Mouse (Mus musculus) G1E (cell line): ENCODE data around the gene Itga2. TPM values are rescaled to one million over a fixed set of nuclear protein-coding genes. Genes with fewer than 3 reads are reported as not detected.

Experiments
- ATAC-seq: 2 replicates; pipeline ENCODE4 v1.8.0; 2016; ENCODE audit warnings: mild to moderate bottlenecking; ENCODE audit not compliant: insufficient number of reproducible peaks, poor library complexity, low FRiP score, severe bottlenecking; ENCODE audit errors: extremely low read depth
- DNase-seq: peaks from one replicate; pipeline ENCODE4 v3.0.0; 2012; ENCODE audit warnings: low spot score
- H3K27me3 ChIP-seq: 2 replicates; pipeline ENCODE4 v1.6.1; 2012; ENCODE audit warnings: mild to moderate bottlenecking, low read length, inconsistent platforms; ENCODE audit not compliant: insufficient read depth
- H3K36me3 ChIP-seq: replicated peaks from 2 replicates; pipeline ENCODE3; 2012; ENCODE audit warnings: mild to moderate bottlenecking, inconsistent platforms
- H3K4me1 ChIP-seq: 2 replicates; pipeline ENCODE4 v1.6.1; 2012; ENCODE audit warnings: low read depth, low read length, inconsistent platforms, mixed read lengths; ENCODE audit not compliant: insufficient read depth
- H3K4me3 ChIP-seq: 2 replicates; pipeline ENCODE4 v1.5.1; 2012; ENCODE audit warnings: low read depth, mild to moderate bottlenecking, inconsistent platforms, low read length, moderate library complexity, mixed read lengths
- H3K9me3 ChIP-seq: replicated peaks from 2 replicates; pipeline ENCODE4 v1.6.1; 2012; ENCODE audit warnings: inconsistent platforms
- CTCF ChIP-seq: IDR thresholded peaks from 2 replicates; pipeline ENCODE4 v1.5.1; 2012; ENCODE audit warnings: low read depth, low read length, inconsistent platforms, mixed read lengths
- GATA1 ChIP-seq: IDR thresholded peaks from 2 replicates; pipeline ENCODE4 v1.6.1; 2012; ENCODE audit warnings: borderline replicate concordance, low read length, inconsistent platforms, mixed read lengths
- GATA2 ChIP-seq: IDR thresholded peaks from 2 replicates; pipeline ENCODE4 v1.6.1; 2012; ENCODE audit warnings: low read depth, low read length, inconsistent platforms, borderline replicate concordance
- POLR2AphosphoS5 ChIP-seq: IDR thresholded peaks from 2 replicates; pipeline ENCODE4 v1.6.1; 2012; ENCODE audit warnings: low read depth, low read length, inconsistent platforms; ENCODE audit not compliant: insufficient replicate concordance
- TAL1 ChIP-seq: conservative IDR thresholded peaks from 2 replicates; pipeline ENCODE4 v1.6.1; 2012; ENCODE audit warnings: low read depth, low read length, inconsistent platforms, mixed read lengths
- polyA plus RNA-seq: library from polyadenylated mRNA; stranded (reverse); fragments of >175 nt; gene quantifications from 2 replicates; pipeline ENCODE4 v1.2.3, GENCODE M21; 2012
- total RNA-seq, 2 experiments: library from RNA; stranded (forward) in 1 of 2; stranded (reverse) in 1 of 2; fragments of 200-1000 nt in 1 of 2; fragments of >200 nt in 1 of 2; fragmentation: Nextera tagmentation in 1 of 2; gene quantifications; 2 replicates each; pipeline ENCODE4 v1.2.3; 2014 to 2017

Gene Itga2
- total and polyA plus RNA-seq, 3 experiments: 0.11 TPM; not detected in 2

- Histone ChIP-seq H3K4me3 (no peak overlapping the region), H3K36me3 (no peaks in the 10 kb centered on the region), H3K9me3 (no peaks in the 10 kb centered on the region), H3K4me1 (no peaks in the 10 kb centered on the region), H3K27me3 (peaks cover 9% of the 10 kb centered on the region)
- no peak for DNase-seq
- no peak for ATAC-seq
- TF ChIP-seq GATA1 (no peak), GATA2 (no peak), POLR2AphosphoS5 (no peak), CTCF (no peak), TAL1 (no peak)
Observed at GRCm38 (mm10) chr13:114887695-114888094, 44.2 kb downstream of the Itga2 start.

- no peaks in the 10 kb centered on the region for H3K4me1 ChIP-seq
- DNase-seq: no peak
- no peak for ATAC-seq
Observed at GRCm38 (mm10) chr13:114887293-114887692, 44.6 kb downstream of the Itga2 start.

DNA sequence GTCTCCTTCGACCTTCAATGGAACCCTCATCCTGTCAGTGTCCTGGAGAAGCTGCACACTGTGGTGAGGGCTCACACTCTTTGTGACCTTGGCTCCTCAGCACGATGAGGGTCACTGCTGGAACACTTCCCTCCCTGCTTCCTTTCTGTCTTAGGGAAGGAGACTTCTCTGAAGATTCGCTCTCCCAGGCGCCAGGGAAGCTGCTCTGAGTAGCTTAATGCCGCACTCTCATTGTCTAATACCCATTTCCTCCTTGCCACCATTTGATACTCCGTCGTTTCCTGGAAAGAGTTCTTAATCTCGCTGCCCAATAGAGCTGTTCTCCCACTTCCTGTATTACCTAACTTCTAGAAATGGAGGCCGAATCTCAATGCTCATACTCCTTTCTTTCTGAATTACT is 46.7 kb downstream of the Itga2 start:
- no peak overlapping the region for H3K4me3 ChIP-seq
- no peaks in the 10 kb centered on the region for H3K4me1 ChIP-seq
- peaks cover 9% of the 10 kb centered on the region for H3K27me3 ChIP-seq
- no peaks in the 10 kb centered on the region for H3K9me3 ChIP-seq
- H3K36me3 ChIP-seq: no peaks in the 10 kb centered on the region
- TF ChIP-seq TAL1 (no peak), POLR2AphosphoS5 (no peak), GATA2 (no peak), CTCF (no peak), GATA1 (no peak)
- DNase-seq: no peak
- ATAC-seq: no peak

More at GRCm38 (mm10) chr13:114887293-114887692, 44.6 kb downstream of the Itga2 start:
- no peaks in the 10 kb centered on the region for H3K9me3 ChIP-seq
- peaks cover 9% of the 10 kb centered on the region for H3K27me3 ChIP-seq
- no peak overlapping the region for H3K4me3 ChIP-seq
- TF ChIP-seq GATA2 (no peak), CTCF (no peak), POLR2AphosphoS5 (no peak), TAL1 (no peak), GATA1 (no peak)
- H3K36me3 ChIP-seq: no peaks in the 10 kb centered on the region

DNA sequence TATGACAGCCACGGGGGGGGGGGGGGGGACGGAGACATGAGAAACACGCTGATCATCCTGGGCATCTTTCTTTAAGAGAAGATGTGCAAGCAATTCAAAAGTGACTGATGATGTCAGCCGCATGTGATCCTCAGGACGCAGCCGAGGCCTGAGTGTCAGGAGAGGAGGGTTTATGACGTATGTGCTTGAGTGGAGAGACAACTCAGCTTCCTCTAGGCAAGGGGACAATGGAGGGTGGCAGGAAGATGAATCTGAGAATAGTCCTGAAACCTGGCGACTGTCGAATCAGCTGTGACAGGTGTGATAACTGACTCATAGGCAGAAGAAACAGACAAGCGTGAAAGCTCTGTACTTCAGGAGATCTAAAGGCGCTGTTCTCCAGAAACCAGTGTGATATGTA is 53.2 kb downstream of the Itga2 start:
- 0 out of 2 replicates have a peak, but pooled peaks cover 3% of the 10 kb centered on the region for H3K27me3 ChIP-seq
- H3K9me3 ChIP-seq: no peaks in the 10 kb centered on the region
- no peak for ATAC-seq
- no peaks in the 10 kb centered on the region for H3K36me3 ChIP-seq
- TF ChIP-seq POLR2AphosphoS5: no peak
- TF ChIP-seq GATA1: no peak
- no peak for TF ChIP-seq CTCF
- no peak for TF ChIP-seq TAL1
- TF ChIP-seq GATA2: no peak
- no peak overlapping the region for H3K4me3 ChIP-seq
- DNase-seq: no peak
- H3K4me1 ChIP-seq: no peaks in the 10 kb centered on the region

DNA sequence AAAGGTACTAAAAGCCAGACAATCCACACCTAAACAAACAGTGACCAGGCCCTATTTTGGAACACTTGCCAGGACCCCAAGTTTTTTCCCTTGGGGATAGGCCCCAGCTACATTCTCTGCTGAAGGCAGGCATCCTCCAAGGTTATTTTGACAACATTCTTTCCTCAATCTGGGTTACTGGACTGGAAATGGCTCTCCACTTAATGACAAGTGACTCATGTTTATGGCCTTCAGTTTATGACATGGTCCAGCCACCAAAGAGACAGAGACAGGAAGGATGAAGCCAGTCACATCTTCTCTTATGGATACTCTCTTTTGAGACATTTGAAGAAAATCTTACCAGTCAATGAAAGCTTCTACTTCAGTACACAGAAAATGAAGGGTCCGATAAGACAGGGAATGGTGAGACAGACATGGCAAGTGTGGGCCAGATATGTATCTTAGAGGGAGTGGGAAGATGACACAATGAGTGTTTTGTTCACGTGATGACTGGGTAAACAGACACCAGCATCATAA is 55.8 kb downstream of the Itga2 start:
- H3K9me3 ChIP-seq: no peaks in the 10 kb centered on the region
- no peak overlapping the region for H3K4me3 ChIP-seq
- TF ChIP-seq POLR2AphosphoS5: no peak
- no peak for TF ChIP-seq GATA1
- no peak for TF ChIP-seq TAL1
- TF ChIP-seq GATA2: no peak
- TF ChIP-seq CTCF: no peak
- H3K36me3 ChIP-seq: no peaks in the 10 kb centered on the region
- no peaks in the 10 kb centered on the region for H3K4me1 ChIP-seq
- H3K27me3 ChIP-seq: peaks cover 9% of the 10 kb centered on the region
- no peak for ATAC-seq
- DNase-seq: no peak

GRCm38 (mm10) chr13:114874738-114875137 is 57.2 kb downstream of the Itga2 start:
- Histone ChIP-seq H3K27me3 (peaks cover 10% of the 10 kb centered on the region), H3K4me1 (no peaks in the 10 kb centered on the region), H3K9me3 (no peaks in the 10 kb centered on the region), H3K4me3 (no peak overlapping the region), H3K36me3 (no peaks in the 10 kb centered on the region)
- TF ChIP-seq CTCF (no peak), GATA1 (no peak), POLR2AphosphoS5 (no peak), TAL1 (no peak), GATA2 (no peak)
- ATAC-seq (no peak), DNase-seq (no peak)
